Mouse (Mus musculus): ENCODE data around the gene Efnb2. TPM values are rescaled to one million over a fixed set of nuclear protein-coding genes. Genes with fewer than 3 reads are reported as not detected.

Efnb2 gene
- polyA plus RNA-seq, 1 experiment from 2014 or later, result 20.4 TPM

DNA sequence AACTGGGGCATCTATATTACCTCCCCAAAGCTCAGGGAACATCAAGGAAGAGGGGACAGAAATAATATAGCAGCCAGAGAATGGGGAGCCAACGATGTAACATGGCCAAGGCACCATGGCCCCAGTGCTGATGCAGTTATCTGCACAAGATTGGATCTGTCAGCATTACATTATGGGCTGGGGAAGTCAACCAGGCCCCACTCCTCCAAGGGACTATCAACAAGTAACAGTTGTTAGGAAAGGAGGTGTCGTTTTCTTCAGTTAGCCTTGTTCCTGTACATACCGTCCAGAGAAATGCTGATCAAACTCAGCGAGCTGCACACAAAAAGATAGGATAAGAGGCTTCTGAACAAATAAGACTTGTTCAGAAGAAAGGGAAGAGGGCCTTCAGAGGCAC lies 77.1 kb downstream of the Efnb2 start:
- no peaks in the 10 kb centered on the region for H3K36me3 ChIP-seq (ENCODE audit: control insufficient read depth, insufficient read depth, low read length)
- no peak overlapping the region for H3K4me2 ChIP-seq (ENCODE audit: low read depth, low read length)
- no peaks in the 10 kb centered on the region; the same call in 1 of the 2 replicates for H3K27me3 ChIP-seq (ENCODE audit: control insufficient read depth, insufficient read depth, low read depth, low read length)
- ATAC-seq (ENCODE audit: low read depth), result no peak
- H3K4me1 ChIP-seq (replicated peaks; ENCODE audit: control insufficient read depth, insufficient read depth, low read length), result no peaks in the 10 kb centered on the region
- no peaks in the 10 kb centered on the region for H3K9me3 ChIP-seq (ENCODE audit: control insufficient read depth, low read length)
- H3K9ac ChIP-seq (ENCODE audit: low read length), result no peak overlapping the region
- H3K27ac ChIP-seq (ENCODE audit: low read length), result no peak overlapping the region
- no peak overlapping the region for H3K4me3 ChIP-seq (ENCODE audit: low read length)
- WGBS, result 74% methylated on average over 4 of the region's 4 CpGs

GRCm38 (mm10) chr8:8583290-8583980 lies 77.6 kb downstream of the Efnb2 start:
- Histone ChIP-seq H3K4me1 (replicated peaks; ENCODE audit: control insufficient read depth, insufficient read depth, low read length) (no peaks in the 10 kb centered on the region), H3K4me3 (ENCODE audit: low read length) (no peak overlapping the region), H3K4me2 (ENCODE audit: low read depth, low read length) (no peak overlapping the region), H3K9me3 (ENCODE audit: control insufficient read depth, low read length) (no peaks in the 10 kb centered on the region), H3K27ac (ENCODE audit: low read length) (no peak overlapping the region), H3K27me3 (ENCODE audit: control insufficient read depth, insufficient read depth, low read depth, low read length) (no peaks in the 10 kb centered on the region; the same call in 1 of the 2 replicates), H3K9ac (ENCODE audit: low read length) (no peak overlapping the region), H3K36me3 (ENCODE audit: control insufficient read depth, insufficient read depth, low read length) (no peaks in the 10 kb centered on the region)
- 76% methylated on average over 4 of the region's 4 CpGs for WGBS
- no peak for ATAC-seq (ENCODE audit: low read depth)

DNA sequence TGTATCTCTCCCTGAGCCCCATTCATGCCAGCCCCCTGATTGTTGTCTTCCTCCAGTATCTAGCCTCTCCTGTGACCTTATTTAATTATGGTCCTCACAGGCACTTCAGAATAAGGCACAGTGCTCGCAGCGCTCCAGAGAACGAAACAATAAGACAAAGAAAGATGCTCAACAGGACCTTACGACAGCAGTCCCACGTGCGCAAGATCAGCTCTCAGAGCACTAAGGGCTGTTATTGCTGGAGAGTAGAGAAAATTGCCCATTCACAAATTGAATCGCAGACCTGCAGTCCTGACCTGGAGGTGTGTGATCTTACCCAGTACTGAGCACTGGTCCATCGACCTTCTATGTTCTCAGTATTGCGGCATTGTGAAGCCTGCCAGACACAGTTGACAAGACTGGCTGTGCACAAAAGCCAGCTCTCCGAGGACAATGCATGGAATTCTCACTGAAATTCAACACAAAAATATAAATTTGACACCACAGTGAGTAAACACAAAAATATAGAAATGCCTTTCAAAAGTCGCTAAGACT lies 83.2 kb downstream of the Efnb2 start:
- no peak overlapping the region for H3K9ac ChIP-seq (ENCODE audit: low read length)

GRCm38 (mm10) chr8:8576833-8577232 lies 84.2 kb downstream of the Efnb2 start:
- peaks cover 26% of the 10 kb centered on the region for H3K4me1 ChIP-seq (replicated peaks; ENCODE audit: control insufficient read depth, insufficient read depth, low read length)
- no peaks in the 10 kb centered on the region for H3K9me3 ChIP-seq (ENCODE audit: control insufficient read depth, low read length)
- peak overlapping the region; percentile 12; the same call in 1 of the 2 replicates for H3K4me2 ChIP-seq (ENCODE audit: low read depth, low read length)
- 66% methylated on average over 6 of the region's 6 CpGs for WGBS
- no peak overlapping the region for H3K4me3 ChIP-seq (ENCODE audit: low read length)
- no peaks in the 10 kb centered on the region for H3K27me3 ChIP-seq (ENCODE audit: control insufficient read depth, insufficient read depth, low read depth, low read length)
- no peak overlapping the region for H3K9ac ChIP-seq (ENCODE audit: low read length)
- peak; percentile 67 for ATAC-seq (ENCODE audit: low read depth)
- H3K36me3 ChIP-seq (ENCODE audit: control insufficient read depth, insufficient read depth, low read length), result no peaks in the 10 kb centered on the region
- H3K27ac ChIP-seq (ENCODE audit: low read length), result peak overlapping the region; percentile 88

More for the DNA sequence above, 83.2 kb downstream of the Efnb2 start:
- Histone ChIP-seq H3K4me3 (ENCODE audit: low read length) (no peak overlapping the region), H3K4me1 (replicated peaks; ENCODE audit: control insufficient read depth, insufficient read depth, low read length) (peaks cover 20% of the 10 kb centered on the region), H3K27me3 (ENCODE audit: control insufficient read depth, insufficient read depth, low read depth, low read length) (no peaks in the 10 kb centered on the region), H3K27ac (ENCODE audit: low read length) (no peak overlapping the region), H3K4me2 (ENCODE audit: low read depth, low read length) (no peak overlapping the region), H3K36me3 (ENCODE audit: control insufficient read depth, insufficient read depth, low read length) (no peaks in the 10 kb centered on the region), H3K9me3 (ENCODE audit: control insufficient read depth, low read length) (no peaks in the 10 kb centered on the region)
- 66% methylated on average over 11 of the region's 11 CpGs for WGBS
- no peak for ATAC-seq (ENCODE audit: low read depth)

- peak overlapping the region; percentile 12; the same call in 1 of the 2 replicates for H3K4me2 ChIP-seq (ENCODE audit: low read depth, low read length)
- H3K4me1 ChIP-seq (replicated peaks; ENCODE audit: control insufficient read depth, insufficient read depth, low read length), result peaks cover 26% of the 10 kb centered on the region
- peak overlapping the region; percentile 88 for H3K27ac ChIP-seq (ENCODE audit: low read length)
- H3K27me3 ChIP-seq (ENCODE audit: control insufficient read depth, insufficient read depth, low read depth, low read length), result no peaks in the 10 kb centered on the region
- H3K4me3 ChIP-seq (ENCODE audit: low read length), result no peak overlapping the region
- WGBS, result 23% methylated on average over 6 of the region's 6 CpGs
- no peaks in the 10 kb centered on the region for H3K9me3 ChIP-seq (ENCODE audit: control insufficient read depth, low read length)
- H3K9ac ChIP-seq (ENCODE audit: low read length), result no peak overlapping the region
- ATAC-seq (ENCODE audit: low read depth), result peak; percentile 89
- no peaks in the 10 kb centered on the region for H3K36me3 ChIP-seq (ENCODE audit: control insufficient read depth, insufficient read depth, low read length)
Measured at GRCm38 (mm10) chr8:8576286-8576685, 84.8 kb downstream of the Efnb2 start.

GRCm38 (mm10) chr8:8574521-8575499 lies 86.2 kb downstream of the Efnb2 start:
- H3K9me3 ChIP-seq (ENCODE audit: control insufficient read depth, low read length), result 0 out of 2 replicates have a peak, but pooled peaks cover 2% of the 10 kb centered on the region
- peaks cover 26% of the 10 kb centered on the region for H3K4me1 ChIP-seq (replicated peaks; ENCODE audit: control insufficient read depth, insufficient read depth, low read length)
- no peaks in the 10 kb centered on the region for H3K36me3 ChIP-seq (ENCODE audit: control insufficient read depth, insufficient read depth, low read length)
- ATAC-seq (ENCODE audit: low read depth), result no peak
- no peaks in the 10 kb centered on the region for H3K27me3 ChIP-seq (ENCODE audit: control insufficient read depth, insufficient read depth, low read depth, low read length)
- H3K4me3 ChIP-seq (ENCODE audit: low read length), result no peak overlapping the region
- WGBS, result 84% methylated on average over 19 of the region's 19 CpGs
- H3K9ac ChIP-seq (ENCODE audit: low read length), result no peak overlapping the region
- no peak overlapping the region for H3K27ac ChIP-seq (ENCODE audit: low read length)
- H3K4me2 ChIP-seq (ENCODE audit: low read depth, low read length), result no peak overlapping the region

GRCm38 (mm10) chr8:8572272-8572671 lies 88.8 kb downstream of the Efnb2 start:
- Histone ChIP-seq H3K9me3 (ENCODE audit: control insufficient read depth, low read length) (0 out of 2 replicates have a peak, but pooled peaks cover 2% of the 10 kb centered on the region), H3K27me3 (ENCODE audit: control insufficient read depth, insufficient read depth, low read depth, low read length) (no peaks in the 10 kb centered on the region), H3K9ac (ENCODE audit: low read length) (0 out of 2 replicates have a peak overlapping the region, but pooled peaks have one; percentile 17), H3K4me1 (replicated peaks; ENCODE audit: control insufficient read depth, insufficient read depth, low read length) (peaks cover 24% of the 10 kb centered on the region), H3K36me3 (ENCODE audit: control insufficient read depth, insufficient read depth, low read length) (no peaks in the 10 kb centered on the region), H3K4me3 (ENCODE audit: low read length) (no peak overlapping the region), H3K27ac (ENCODE audit: low read length) (no peak overlapping the region), H3K4me2 (ENCODE audit: low read depth, low read length) (peak overlapping the region; percentile 13; the same call in 1 of the 2 replicates)
- 28% methylated on average over 5 of the region's 5 CpGs for WGBS
- ATAC-seq (ENCODE audit: low read depth), result no peak

DNA sequence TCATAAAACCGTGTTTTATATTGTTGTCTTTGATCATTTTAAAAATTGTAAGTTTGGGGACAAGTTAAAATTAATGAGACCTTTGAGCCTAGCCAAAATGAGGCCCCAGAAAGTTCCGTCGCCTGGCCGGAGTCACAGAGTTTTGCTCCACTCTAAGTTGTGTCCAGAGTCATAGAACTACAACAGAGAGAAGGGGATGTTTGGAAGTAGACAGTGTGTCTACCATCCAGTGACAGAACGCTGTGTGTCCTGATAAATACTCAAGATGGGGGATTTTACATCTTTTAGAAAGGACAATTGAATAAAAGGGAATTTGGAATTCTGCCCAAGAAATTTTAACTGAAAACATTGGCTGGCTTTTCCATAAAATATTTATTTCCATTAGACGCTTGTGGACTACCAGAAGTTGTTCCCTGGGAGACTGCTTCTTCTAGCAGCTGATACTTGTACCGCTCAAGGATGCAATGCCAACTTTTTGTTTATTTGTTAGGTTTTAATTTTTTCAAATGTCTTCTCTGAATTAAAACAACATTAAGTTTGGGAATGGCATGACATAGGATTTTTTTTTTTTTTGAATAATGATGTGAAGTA lies 89.3 kb downstream of the Efnb2 start:
- H3K9me3 ChIP-seq (ENCODE audit: control insufficient read depth, low read length), result 0 out of 2 replicates have a peak, but pooled peaks cover 2% of the 10 kb centered on the region
- no peak overlapping the region for H3K4me3 ChIP-seq (ENCODE audit: low read length)
- no peak overlapping the region for H3K9ac ChIP-seq (ENCODE audit: low read length)
- 50% methylated on average over 7 of the region's 7 CpGs for WGBS
- H3K4me1 ChIP-seq (replicated peaks; ENCODE audit: control insufficient read depth, insufficient read depth, low read length), result peaks cover 19% of the 10 kb centered on the region
- H3K27ac ChIP-seq (ENCODE audit: low read length), result no peak overlapping the region
- peak; percentile 64; the same call in 1 of the 2 replicates for ATAC-seq (ENCODE audit: low read depth)
- H3K4me2 ChIP-seq (ENCODE audit: low read depth, low read length), result no peak overlapping the region
- no peaks in the 10 kb centered on the region for H3K36me3 ChIP-seq (ENCODE audit: control insufficient read depth, insufficient read depth, low read length)
- H3K27me3 ChIP-seq (ENCODE audit: control insufficient read depth, insufficient read depth, low read depth, low read length), result no peaks in the 10 kb centered on the region
